Mouse (Mus musculus): ENCODE data around the gene Trim37. TPM values are rescaled to one million over a fixed set of nuclear protein-coding genes. Genes with fewer than 3 reads are reported as not detected.

Trim37 gene
- total RNA-seq (2022), result 10 to 100 TPM; 14.0 to 23.2 (median 15.7) TPM

DNA sequence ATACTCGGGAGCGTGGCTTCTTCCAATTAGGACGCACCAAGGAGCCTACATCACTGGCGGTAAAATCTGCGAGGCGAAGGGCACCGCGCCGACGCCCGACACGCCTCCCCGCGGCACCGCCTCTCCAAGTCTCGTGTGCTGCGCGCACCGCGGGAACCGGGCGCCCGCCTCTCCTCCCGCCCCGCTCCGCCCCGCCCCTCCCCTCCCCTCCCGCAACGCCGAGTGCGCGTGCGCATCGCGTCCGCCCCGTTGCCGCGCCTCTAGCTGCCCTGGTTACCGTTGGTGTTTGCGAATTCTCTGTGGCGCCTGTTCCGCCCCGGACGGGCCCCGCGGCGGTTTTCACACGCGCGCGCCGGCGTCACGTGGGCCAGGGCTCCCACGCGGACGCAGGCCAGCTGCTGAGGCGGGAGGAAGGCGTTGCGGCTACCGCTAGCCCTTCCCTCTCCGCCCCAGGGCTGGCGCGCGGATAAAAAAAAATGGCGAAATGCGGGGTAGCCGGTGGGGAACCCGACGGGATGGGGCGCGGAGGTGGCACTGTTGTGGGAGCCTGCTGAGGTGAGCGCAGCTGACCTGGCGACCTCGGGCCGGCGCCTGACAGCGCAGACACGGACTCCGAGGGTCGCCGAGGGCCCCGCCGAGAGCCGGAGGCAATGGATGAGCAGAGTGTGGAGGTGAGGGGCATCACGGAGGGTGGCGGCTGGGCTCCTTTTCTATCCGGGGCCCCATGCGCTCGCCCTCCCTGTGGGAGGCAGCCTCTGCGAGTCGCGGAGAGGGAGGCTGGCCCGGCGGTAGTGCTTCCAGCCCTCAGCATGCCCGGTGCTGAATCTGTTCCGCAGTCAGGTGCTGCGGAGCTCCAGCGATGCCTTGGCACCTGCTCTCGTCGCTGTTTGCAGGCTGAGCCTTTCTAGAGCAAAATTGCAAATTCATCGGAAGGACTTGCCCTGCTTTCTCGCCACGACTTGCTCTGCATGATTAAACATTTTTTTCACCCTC, at the start of gene Trim37:
TSS of gene Trim37 (plus strand) at position 254 of the 993 bp plus-strand sequence.
- peak; percentile 85 for DNase-seq

DNA sequence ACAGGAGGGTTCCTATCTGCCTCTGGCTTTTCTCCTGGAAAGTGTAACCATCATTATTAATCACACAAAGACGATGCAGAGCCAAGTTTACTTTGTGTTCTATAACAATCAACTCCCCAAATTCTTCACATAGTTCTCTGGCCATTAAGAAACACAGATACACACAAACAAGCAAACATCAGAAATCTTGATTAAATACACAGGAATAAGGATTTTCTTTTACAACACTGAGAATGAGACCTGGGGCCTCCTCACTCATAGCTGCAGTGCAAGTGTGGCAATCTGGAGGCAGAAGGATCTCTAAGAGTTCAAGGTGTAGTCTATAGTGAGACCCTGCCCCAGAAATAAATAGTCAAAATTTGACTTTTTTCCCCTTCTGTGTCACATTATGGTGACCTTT, 43.2 kb upstream of the Trim37 start:
- no peak for DNase-seq

DNA sequence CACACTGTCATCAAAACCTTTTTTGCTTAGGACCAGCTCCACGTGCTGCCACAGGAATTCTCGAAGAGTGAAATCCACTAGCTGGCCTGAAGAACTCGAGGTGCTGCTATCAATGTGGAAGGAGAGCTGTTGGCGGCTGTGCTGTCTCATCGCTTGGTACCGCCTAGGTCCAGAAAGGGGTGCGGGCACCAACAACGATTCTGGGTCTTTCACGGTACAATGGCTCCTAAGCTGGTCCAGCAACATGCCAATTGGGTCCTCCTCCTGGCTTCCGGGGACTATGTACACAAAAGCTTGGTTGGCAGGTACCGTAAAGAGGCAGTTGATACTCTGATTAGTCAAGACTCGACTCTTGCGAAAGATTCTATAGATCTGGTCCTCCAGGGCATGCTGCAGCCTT, 41.4 kb upstream of the Trim37 start:
- no peak for DNase-seq

DNA sequence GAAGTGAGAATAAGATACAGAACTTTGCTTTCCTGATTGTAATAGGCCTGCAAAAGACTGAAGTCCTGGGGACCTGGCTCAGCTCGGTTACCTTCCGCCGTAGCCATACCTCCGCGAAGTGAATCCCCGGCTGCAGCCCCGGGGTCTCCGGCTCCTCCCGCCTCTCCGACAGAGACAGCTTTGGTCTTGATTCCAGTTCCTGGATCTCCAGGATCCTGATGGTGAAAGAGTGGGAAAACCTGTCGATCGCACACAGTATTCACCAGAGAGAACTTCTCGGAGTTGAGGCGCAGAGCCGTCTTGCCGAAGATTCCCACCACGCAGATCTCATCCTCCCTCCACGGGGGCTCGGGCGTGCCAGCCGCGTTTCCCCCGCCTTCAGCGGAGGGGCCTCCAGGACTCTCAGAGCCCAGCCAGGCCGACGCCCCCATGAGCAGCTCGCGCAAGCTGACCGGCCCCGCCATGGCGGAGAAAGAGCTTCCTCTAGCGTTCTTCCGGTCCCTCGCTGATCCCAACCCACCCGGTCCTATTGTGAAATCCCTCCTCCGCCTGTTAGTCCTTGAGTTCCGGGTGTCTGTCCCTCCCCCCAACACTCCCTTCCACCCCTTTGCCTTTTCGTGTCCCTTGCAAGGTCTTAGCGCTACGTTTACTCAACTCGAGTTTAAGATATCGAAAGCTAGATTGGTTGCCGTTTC, 40.4 kb upstream of the Trim37 start, which contains the start of gene Smg8:
TSS of gene Smg8 (minus strand) at position 485 of the 695 bp plus-strand sequence.
- peak; percentile 84 for DNase-seq

DNA sequence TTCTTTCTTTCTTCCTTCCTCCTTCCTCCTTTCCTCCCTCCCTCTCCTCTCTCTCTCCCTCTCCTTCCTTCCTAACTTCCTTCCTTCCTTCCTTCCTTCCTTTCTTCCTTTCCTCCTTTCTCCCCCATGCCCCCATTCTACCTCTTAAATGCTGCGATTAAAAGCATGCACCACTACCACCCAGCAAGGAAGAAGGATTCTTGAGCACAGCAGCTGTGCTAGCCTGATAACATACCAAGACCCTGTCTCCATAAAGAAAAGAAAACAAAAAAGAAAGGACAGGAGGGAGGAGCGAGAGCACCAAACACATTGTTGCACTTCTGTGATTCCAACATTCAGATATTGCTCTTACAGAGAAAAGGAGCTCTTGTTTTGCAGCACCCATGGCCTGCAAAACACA, 39.7 kb upstream of the Trim37 start:
- DNase-seq, result no peak

DNA sequence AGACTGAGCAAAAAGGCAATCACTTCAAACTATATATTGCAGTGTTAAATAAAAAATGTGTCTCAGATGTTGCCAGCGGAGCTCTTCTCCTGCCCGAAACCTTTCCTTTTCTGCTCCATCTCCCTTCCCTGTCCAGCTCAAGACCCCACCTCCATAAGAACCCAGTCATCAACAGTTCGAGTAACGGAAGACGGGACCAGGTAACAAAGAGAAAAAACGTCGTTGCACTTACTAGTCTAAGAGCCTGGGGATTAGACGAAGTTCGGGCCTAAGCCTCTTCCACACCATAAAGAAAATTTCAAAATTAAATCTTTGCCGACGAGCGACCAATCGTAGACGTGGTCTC, 18.5 kb upstream of the Trim37 start, which contains the start of gene Prr11:
TSS of gene Prr11 (minus strand) at position 300 of the 346 bp plus-strand sequence.
- no peak for DNase-seq

DNA sequence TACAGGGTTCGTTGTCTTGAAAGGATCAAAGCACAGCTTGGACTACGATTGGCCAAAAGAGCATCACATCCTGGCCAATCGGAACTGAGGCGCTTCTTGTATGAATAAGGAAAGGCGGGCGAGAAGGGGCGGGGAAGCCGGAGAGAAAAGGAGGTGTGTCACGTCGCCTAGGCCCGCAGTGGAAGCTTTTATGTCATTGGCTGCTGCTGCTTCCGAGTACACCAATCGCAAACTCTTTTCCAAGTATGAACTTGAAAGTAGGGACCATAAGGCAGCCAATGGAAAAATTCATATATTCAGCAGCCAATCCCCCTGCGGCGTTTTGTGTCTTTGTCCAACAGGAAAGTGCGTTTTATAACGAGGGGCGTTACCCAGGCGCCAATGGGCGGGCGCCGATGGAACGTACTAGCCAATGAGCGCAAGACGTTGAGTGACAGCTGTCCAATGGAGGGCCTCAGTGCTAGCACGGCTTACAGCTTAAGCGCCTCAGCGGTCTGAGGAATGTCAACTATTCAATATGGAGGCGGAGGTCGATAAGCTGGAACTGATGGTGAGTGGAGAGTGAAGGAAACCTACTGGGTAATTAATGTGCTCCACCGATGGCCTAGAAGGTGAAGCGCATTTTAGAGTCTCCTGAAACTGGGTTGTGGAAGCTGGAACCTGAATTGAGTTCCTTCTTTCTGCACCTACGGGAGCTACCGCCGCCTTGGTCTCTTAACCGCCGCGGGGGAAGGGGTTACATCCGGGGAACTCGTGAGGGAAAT, 17.9 kb upstream of the Trim37 start, which contains the start of gene Ska2:
TSS of gene Ska2 (plus strand) at position 480 of the 764 bp plus-strand sequence.
- DNase-seq, result peak; percentile 98

DNA sequence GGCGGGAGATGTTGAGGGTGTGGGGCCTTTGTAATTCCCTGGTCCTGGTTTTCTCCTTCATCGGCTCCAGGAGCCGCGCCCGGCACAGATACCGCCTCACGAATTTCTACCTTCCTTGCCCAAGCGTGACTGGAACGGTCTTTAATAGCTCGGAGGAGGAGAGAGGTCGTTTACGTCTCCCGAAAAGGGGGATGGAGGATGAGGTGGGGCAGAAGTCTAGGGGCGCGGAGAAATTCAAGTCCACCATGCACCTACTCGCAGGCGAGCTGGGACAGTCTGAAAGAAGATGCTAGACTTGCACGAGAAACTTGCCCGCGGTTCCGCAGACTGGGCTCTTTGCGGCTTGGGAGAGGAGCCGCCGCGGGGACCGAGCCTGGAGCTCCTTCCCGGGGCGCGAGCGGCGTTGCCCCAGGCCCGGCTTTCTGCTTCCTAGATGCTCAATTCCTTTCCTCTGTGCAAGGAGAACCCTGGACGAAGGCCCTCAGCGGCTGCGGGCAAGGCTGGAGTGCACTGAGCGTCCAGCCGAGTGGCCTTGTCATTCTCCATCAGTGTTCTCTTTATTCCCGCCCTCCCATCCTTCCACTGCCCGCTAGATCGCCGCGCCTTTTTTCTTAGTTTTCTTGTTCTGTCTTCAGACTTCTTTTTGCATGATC, 17.2 kb upstream of the Trim37 start:
- DNase-seq, result peak; percentile 10

DNA sequence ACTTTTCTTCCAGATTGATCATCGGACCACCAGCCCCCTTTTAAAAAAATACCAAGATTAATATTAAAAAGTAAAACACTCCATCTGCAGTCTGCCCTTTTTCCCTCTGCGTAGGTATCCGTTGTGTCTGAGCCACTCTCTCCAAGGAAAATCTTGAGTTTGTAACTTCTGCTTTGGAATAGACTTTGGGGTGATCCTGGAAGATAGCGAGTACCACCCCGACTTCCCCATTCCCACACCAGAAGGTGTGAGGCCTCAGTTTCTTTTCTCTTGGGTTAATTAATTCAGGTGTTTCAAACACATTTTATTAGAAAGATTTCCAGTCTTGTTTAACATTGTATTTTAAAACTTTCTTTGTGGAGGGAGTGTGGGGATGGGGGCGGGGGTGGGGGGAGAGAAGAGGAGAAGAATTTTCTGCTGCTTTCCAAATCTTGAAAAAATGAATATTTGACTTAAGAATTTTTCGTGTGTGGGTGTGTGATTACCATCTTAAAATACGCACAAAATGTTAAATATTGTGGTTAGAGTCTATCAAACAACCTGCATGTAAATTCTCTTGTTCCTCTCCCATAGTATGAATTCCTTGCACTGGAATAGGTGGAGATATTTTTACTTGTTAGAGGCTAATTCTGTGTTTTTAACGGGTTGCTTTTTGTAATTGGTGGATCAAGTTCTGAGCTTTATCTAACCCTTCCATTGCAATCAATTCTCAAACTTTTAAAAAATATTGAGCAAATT, 16.5 kb upstream of the Trim37 start:
- DNase-seq, result no peak

DNA sequence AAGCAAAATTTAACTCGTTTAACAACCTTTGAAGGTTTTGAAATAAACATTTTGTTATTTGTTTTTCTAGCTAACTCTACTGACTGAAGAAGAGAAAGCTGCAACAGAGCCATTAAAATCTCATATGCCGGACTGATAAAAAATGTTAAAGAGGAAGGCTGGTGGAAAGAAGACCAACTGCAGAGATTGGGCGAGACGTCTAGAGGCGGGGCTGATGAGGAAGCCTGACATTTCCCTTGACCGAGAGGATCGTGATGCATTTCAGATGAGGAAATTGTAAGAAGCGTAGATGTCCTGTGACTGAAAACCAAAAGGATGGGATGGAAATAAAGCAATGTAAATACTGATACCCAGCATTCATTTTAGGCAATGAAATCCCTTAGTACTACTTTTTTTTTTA, 5.0 kb upstream of the Trim37 start:
- no peak for DNase-seq

DNA sequence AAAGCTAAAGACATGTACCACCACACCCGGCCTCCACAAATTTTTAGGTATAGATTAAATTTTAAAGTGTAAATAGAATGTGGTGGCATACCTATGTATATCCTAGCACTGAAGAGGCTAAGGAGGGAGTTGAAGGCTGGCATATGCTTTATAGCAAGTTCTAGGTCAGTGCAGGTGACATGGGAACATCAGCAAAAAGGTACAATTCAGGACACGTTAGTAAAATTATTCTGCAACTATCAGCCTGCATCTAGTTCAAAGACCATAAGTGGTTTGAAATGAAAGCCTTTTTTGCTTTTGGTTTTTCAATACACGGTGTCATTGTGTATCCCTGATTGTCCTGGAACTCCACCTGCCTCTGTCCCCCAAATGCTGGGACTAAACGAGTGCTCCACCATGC, 1.3 kb upstream of the Trim37 start:
- DNase-seq, result no peak

DNA sequence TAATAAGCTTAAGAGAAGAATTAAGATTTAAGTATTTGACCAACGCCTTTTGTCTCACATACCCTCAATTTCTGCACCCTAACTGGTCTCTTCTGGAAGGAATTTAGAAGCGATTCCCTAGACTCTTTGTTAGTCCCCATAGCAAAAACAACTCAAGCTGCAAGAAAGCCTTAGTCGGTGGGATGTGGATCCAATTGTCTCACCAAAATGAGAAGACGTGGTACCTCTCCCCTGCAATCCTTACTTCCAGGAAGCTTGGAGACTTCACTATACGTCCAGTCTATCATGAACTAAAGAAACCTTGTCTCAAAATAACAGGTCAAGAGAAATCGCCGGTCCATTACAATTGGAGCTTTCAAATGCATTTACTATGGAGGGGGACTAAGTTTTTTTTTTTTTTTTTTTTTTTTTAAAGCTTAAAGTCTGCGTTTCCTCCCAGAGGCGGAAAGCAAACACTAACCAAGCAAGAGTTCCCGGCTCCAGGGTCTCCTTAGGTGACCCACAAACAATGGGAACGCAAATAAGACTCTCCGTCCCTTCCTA, 525 bp upstream of the Trim37 start:
- no peak for DNase-seq

DNA sequence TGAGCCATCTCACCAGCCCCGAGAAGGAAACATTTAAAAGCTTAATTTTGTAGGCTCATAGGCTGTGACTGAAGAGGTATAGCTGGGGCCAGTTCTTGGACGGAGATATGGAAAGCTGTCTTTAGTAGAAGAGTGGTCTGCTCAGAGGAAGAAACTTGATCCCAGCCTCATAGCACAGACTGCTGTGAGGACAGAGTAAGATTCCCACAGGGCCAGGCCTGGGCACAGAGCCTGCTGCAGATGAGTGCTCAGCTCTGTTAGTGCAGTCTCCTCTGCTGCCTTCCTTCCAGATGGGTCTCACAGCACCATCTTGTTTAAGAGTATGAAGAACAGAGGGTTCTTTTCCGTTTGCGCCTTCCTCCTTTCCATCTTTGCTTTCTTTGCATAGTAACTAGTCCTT, 9.4 kb downstream of the Trim37 start:
- DNase-seq, result no peak

DNA sequence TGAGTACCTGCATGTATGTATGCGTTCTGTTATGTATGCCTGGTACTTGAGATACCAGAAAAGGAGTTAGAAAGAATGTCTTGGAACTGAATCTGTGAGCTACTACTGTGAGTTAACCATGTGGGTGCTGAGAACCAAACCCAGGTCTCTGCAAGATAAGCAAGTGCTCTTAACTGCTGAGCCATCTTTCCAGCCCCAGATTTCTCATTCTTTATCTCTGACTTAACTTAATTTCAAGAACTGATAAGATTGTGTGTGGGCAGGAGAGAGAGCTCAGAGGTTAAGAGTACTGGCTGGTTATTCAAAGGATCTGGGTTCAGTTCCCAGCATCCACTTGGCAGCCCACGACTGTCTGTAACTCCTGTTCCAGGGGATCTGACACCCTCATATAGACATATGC, 31.1 kb downstream of the Trim37 start:
- DNase-seq, result no peak

DNA sequence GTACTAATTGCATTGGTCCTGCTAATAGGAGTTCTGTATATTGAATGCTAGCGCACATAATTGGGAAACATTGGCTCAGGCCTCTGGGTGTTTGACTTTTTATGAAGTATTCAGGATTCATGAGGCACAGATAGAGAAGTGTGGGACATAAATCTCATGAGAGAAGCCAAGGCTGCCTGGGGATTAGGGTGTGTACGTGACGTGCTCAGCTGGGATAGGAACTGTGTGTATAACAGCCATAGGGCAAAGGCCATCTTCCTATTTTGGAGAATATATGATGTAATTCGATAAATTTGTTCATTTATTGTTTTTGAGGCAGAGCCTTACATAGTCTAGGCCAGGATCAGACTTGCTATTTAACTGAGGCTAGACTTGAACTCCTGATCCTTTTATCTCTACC, 35.8 kb downstream of the Trim37 start:
- no peak for DNase-seq

DNA sequence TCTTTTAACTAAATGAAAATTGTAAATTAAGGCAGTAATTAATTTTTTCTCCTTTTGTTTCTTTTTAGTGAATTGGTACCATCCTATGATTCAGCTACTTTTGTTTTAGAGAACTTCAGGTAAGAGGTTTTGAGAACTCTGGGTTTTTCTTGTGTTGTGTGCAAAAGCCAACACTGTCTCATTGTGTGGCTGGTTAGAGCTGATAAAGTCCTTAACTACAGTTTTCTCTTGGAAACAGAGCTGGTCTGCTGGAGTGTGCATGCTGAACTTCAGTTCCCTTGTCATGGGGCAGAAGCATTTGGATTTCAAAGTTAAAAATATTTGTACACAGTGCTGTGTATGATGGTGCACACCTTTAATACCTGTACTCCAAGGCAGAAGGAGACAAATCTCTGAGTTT, 36.9 kb downstream of the Trim37 start:
- no peak for DNase-seq

DNA sequence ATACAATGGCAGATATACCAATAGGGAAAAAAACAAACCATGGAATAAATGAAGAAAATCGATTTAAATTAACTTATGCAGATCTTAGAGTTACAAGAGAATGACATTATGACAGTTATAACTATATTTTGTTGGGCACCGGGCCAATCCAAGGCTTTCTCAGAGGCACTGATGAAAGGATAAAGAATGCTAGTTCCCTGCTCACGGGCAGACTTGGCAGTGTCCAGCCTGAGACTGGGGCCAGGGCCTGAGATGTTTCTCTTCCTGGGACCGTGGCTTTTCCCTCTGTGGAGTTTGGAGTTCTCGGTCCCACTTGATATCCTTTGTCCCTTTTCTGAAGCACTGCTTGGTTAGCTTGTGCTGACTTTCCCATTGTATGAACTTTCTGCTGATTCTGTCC, 46.7 kb downstream of the Trim37 start:
- DNase-seq, result no peak

DNA sequence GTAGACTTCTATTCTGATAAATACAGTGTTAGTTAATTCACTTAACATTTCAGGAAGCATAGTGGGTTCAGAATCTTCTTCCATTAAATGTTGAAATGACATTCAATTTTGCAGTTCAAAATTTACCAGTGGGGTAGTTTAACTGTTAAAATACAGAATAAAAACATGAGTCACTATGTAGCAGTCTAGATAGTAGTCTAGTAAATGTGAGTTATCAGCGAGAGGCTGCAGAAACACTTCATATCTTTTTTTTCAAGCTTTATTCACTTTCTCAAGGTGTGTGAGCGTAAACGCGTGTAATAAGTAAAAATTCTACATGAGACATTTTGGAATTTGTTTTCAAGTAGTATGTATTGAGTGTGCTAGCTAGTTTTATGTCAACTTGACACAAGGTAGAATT, 48.2 kb downstream of the Trim37 start:
- DNase-seq, result no peak

DNA sequence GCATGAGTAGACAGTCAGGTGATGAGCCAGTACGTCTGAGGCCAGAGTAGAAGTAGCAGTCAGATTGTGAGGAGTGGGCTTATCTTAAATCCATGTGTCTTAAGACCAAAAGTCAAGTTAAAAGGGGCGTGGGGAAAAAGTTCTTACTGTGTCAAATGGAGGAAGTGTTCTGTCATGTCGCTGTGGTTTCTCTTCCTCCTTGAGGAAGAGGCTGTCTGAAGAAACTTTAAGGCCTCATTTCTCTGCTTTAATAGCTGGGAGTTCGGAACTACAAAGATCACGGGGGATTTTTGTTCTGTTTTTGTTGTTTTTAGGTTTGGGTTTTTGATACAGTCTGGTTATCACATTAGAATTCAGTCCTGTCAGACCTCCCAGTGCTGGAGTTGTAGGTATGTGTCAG, 85.4 kb downstream of the Trim37 start:
- DNase-seq, result no peak

DNA sequence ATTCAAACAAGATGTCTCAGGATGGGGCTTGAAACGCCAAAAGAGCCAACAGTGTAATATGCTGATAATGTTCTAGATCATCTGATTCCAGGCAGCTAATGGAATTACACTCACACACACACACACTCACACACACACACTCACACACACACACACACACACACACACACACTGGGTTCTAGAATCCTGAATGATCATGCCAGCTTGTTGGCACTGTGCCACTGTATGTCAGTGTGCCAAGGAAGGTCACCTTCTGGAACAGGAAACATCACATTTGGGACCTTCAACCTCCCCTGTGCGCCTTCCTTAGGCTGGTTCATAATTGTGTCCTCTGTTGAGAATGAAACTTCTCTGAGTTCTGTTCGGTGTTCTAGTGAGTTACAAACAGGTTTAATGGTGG, 95.8 kb downstream of the Trim37 start:
- DNase-seq, result no peak

DNA sequence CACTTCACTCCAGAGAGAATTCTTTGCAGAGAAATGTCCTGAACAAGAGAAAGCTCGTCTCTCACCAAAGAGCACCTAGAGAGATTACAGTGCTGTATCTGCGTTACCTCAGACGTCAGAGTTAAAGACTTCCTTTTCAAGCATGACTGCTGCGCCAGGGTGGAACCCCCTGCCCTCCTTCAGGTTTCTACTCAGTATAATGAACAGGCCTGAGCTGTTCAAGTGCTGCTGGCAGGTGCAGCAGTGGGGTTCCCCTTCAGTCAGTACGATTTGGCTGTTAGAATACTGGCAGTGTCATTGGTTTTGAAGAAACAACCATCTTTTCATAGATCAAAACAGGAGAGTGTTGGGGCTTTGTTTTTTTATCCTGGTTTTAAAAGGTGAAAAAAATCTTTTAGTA, 100.2 kb downstream of the Trim37 start:
- DNase-seq, result no peak
